Mouse (Mus musculus): Measurements from ENCODE around the gene Celf2.

GRCm38 (mm10) chr2:7043770-7044459, 465.4 kb downstream of the Celf2 start:
- no peak for TF ChIP-seq ZNF384 (IDR thresholded peaks at IDR 0.05; ENCODE audit: low read depth, low read length)
- TF ChIP-seq MAFK (IDR thresholded peaks at IDR 0.05; ENCODE audit: insufficient read depth, low read depth, low read length), result no peak

All from ES-E14 (cell line).